Mouse (Mus musculus) MEL (cell line): ENCODE results near the gene Tmtc1. TPM values are rescaled to one million over a fixed set of nuclear protein-coding genes. Genes with fewer than 3 reads are reported as not detected.

Experiments
- DNase-seq: peaks from one replicate; pipeline ENCODE4 v3.0.0; 2011; ENCODE audit warnings: low read depth, low spot score
- H3K27ac ChIP-seq: 2 replicates; pipeline ENCODE4 v1.5.1; 2012; ENCODE audit warnings: low read depth, mild to moderate bottlenecking, control low read depth, low read length, moderate library complexity; ENCODE audit not compliant: control insufficient read depth
- H3K27me3 ChIP-seq, 2 experiments: fragments of 150-350 bp in 1 of 2; sonication (generic) in 1 of 2; 2 replicates each; pipeline ENCODE4 v1.6.1; 2012; ENCODE audit warnings: low read length in 2 of 2, mild to moderate bottlenecking in 2 of 2, improper control_type of control experiment in 1 of 2, moderate library complexity in 1 of 2; ENCODE audit not compliant: insufficient read depth in 2 of 2, control insufficient read depth in 1 of 2
- H3K36me3 ChIP-seq, 2 experiments: 2 replicates each; pipeline ENCODE4 v1.6.1; 2012 to 2014; ENCODE audit warnings: low read length in 2 of 2, improper control_type of control experiment in 1 of 2, inconsistent platforms in 1 of 2, mild to moderate bottlenecking in 1 of 2; ENCODE audit not compliant: insufficient read depth in 2 of 2, control insufficient read depth in 1 of 2
- H3K4me1 ChIP-seq, 2 experiments: fragments of 150-350 bp in 1 of 2; sonication (generic) in 1 of 2; 2 replicates each; pipeline ENCODE4 v1.6.1; 2012; ENCODE audit warnings: low read length in 2 of 2, improper control_type of control experiment in 1 of 2, mild to moderate bottlenecking in 1 of 2; ENCODE audit not compliant: insufficient read depth in 2 of 2, control insufficient read depth in 1 of 2
- H3K4me3 ChIP-seq, 2 experiments: fragments of 150-350 bp in 1 of 2; sonication (generic) in 1 of 2; 2 replicates each; pipeline ENCODE4 v1.5.1; 2012; ENCODE audit warnings: low read depth in 2 of 2, low read length in 2 of 2, mild to moderate bottlenecking in 2 of 2, moderate library complexity in 2 of 2, control low read depth in 1 of 2, improper control_type of control experiment in 1 of 2; ENCODE audit not compliant: control insufficient read depth in 1 of 2, insufficient read depth in 1 of 2
- H3K79me2 ChIP-seq: 2 replicates; pipeline ENCODE4 v1.6.1; 2012; ENCODE audit warnings: mild to moderate bottlenecking, low read length, moderate library complexity; ENCODE audit not compliant: control insufficient read depth, poor library complexity, insufficient read depth
- H3K9ac ChIP-seq: 2 replicates; pipeline ENCODE4 v1.6.1; 2012; ENCODE audit warnings: low read depth, mild to moderate bottlenecking, control low read depth, low read length, moderate library complexity; ENCODE audit not compliant: control insufficient read depth, poor library complexity, severe bottlenecking
- H3K9me3 ChIP-seq: fragments of 150-350 bp; sonication (generic); replicated peaks from 2 replicates; pipeline ENCODE4 v1.6.1; 2012; ENCODE audit warnings: mild to moderate bottlenecking, low read length, improper control_type of control experiment, moderate library complexity; ENCODE audit not compliant: insufficient read depth
- BHLHE40 ChIP-seq: IDR thresholded peaks from 2 replicates; pipeline ENCODE4 v1.6.1; 2012; ENCODE audit warnings: low read depth, mild to moderate bottlenecking, inconsistent platforms, low read length, improper control_type of control experiment, borderline replicate concordance
- CHD1 ChIP-seq: IDR thresholded peaks from 2 replicates; pipeline ENCODE4 v1.6.1; 2012; ENCODE audit warnings: low read depth, mild to moderate bottlenecking, inconsistent platforms, low read length, improper control_type of control experiment
- CHD2 ChIP-seq: IDR thresholded peaks from 2 replicates; pipeline ENCODE4 v1.6.1; 2011; ENCODE audit warnings: low read length, improper control_type of control experiment
- CTCF ChIP-seq, 3 experiments: IDR thresholded peaks in 2 of 3; conservative IDR thresholded peaks in 1 of 3; 2 replicates each; pipeline ENCODE4 v1.5.1; 2011 to 2012; ENCODE audit warnings: low read length in 3 of 3, low read depth in 2 of 3, mild to moderate bottlenecking in 2 of 3, improper control_type of control experiment in 1 of 3, inconsistent platforms in 1 of 3, mixed read lengths in 1 of 3, moderate library complexity in 1 of 3; ENCODE audit not compliant: control insufficient read depth in 1 of 3, insufficient read depth in 1 of 3, poor library complexity in 1 of 3, severe bottlenecking in 1 of 3
- ELF1 ChIP-seq: IDR thresholded peaks from 2 replicates; pipeline ENCODE4 v1.6.1; 2014; ENCODE audit warnings: low read depth, mild to moderate bottlenecking, inconsistent platforms, low read length, improper control_type of control experiment, moderate library complexity
- EP300 ChIP-seq, 2 experiments: IDR thresholded peaks; 2 replicates each; pipeline ENCODE4 v1.6.1; 2011; ENCODE audit warnings: improper control_type of control experiment in 2 of 2, low read length in 2 of 2, low read depth in 1 of 2, mild to moderate bottlenecking in 1 of 2
- ETS1 ChIP-seq: IDR thresholded peaks from 2 replicates; pipeline ENCODE4 v1.6.1; 2012; ENCODE audit warnings: low read depth, mild to moderate bottlenecking, inconsistent platforms, low read length, improper control_type of control experiment, moderate library complexity
- GABPA ChIP-seq: IDR thresholded peaks from 2 replicates; pipeline ENCODE4 v1.6.1; 2012; ENCODE audit warnings: low read depth, mild to moderate bottlenecking, inconsistent platforms, low read length, improper control_type of control experiment, moderate library complexity
- GATA1 ChIP-seq: IDR thresholded peaks from 2 replicates; pipeline ENCODE4 v1.6.1; 2011; ENCODE audit warnings: low read depth, low read length, improper control_type of control experiment
- JUND ChIP-seq: IDR thresholded peaks from 2 replicates; pipeline ENCODE4 v1.6.1; 2011; ENCODE audit warnings: low read depth, mild to moderate bottlenecking, improper control_type of control experiment, low read length
- KAT2A ChIP-seq: conservative IDR thresholded peaks from 2 replicates; pipeline ENCODE4 v1.6.1; 2012; ENCODE audit warnings: low read depth, low read length, improper control_type of control experiment, inconsistent platforms
- MYB ChIP-seq: IDR thresholded peaks from 2 replicates; pipeline ENCODE4 v1.6.1; 2011; ENCODE audit warnings: mild to moderate bottlenecking, low read depth, low read length, improper control_type of control experiment
- NELFE ChIP-seq: IDR thresholded peaks from 2 replicates; pipeline ENCODE4 v1.6.1; 2011; ENCODE audit warnings: low read depth, low read length, improper control_type of control experiment
- POLR2A ChIP-seq, 2 experiments: IDR thresholded peaks; 2 replicates each; pipeline ENCODE4 v1.6.1; 2011 to 2012; ENCODE audit warnings: low read length in 2 of 2, mild to moderate bottlenecking in 2 of 2, control low read depth in 1 of 2, improper control_type of control experiment in 1 of 2, low read depth in 1 of 2, moderate library complexity in 1 of 2; ENCODE audit not compliant: control insufficient read depth in 1 of 2, insufficient read depth in 1 of 2, poor library complexity in 1 of 2
- RCOR1 ChIP-seq: IDR thresholded peaks from 2 replicates; pipeline ENCODE4 v1.6.1; 2012; ENCODE audit warnings: low read depth, mild to moderate bottlenecking, inconsistent platforms, low read length, improper control_type of control experiment
- SIN3A ChIP-seq: IDR thresholded peaks from 2 replicates; pipeline ENCODE4 v1.6.1; 2012; ENCODE audit warnings: low read length, improper control_type of control experiment, inconsistent platforms
- TCF12 ChIP-seq: IDR thresholded peaks from 2 replicates; pipeline ENCODE4 v1.6.1; 2014; ENCODE audit warnings: low read depth, mild to moderate bottlenecking, inconsistent platforms, low read length, improper control_type of control experiment, moderate library complexity
- UBTF ChIP-seq: IDR thresholded peaks from 2 replicates; pipeline ENCODE4 v1.6.1; 2012; ENCODE audit warnings: low read depth, mild to moderate bottlenecking, inconsistent platforms, low read length, improper control_type of control experiment, moderate library complexity, borderline replicate concordance; ENCODE audit not compliant: insufficient read depth
- USF1 ChIP-seq: IDR thresholded peaks from 2 replicates; pipeline ENCODE4 v1.6.1; 2014; ENCODE audit warnings: low read depth, mild to moderate bottlenecking, inconsistent platforms, low read length, improper control_type of control experiment, moderate library complexity
- ZC3H11A ChIP-seq: IDR thresholded peaks from 2 replicates; pipeline ENCODE4 v1.6.1; 2012; ENCODE audit warnings: low read depth, mild to moderate bottlenecking, inconsistent platforms, low read length, improper control_type of control experiment
- ZNF384 ChIP-seq: IDR thresholded peaks from 2 replicates; pipeline ENCODE4 v1.6.1; 2012; ENCODE audit warnings: low read depth, mild to moderate bottlenecking, inconsistent platforms, low read length, improper control_type of control experiment
- polyA plus RNA-seq, 2 experiments: library from polyadenylated mRNA; stranded (reverse) in 1 of 2; unstranded in 1 of 2; fragments of >175 nt in 1 of 2; fragments of >200 nt in 1 of 2; gene quantifications; 2 replicates each; pipeline versions ENCODE4 v1.2.1 to v1.2.4; 2012; ENCODE audit warnings: low replicate concordance in 2 of 2, low read depth in 1 of 2; ENCODE audit not compliant: insufficient read length in 2 of 2, insufficient read depth in 1 of 2, missing spikeins in 1 of 2
- total RNA-seq: library from RNA; depleted of rRNA; stranded (reverse); fragments of 300-350 nt; gene quantifications from 2 replicates; pipeline ENCODE4 v1.2.3, GENCODE M21; 2012

Tmtc1 gene
- total and polyA plus RNA-seq, 3 experiments = 0.03 TPM; not detected in 2

DNA sequence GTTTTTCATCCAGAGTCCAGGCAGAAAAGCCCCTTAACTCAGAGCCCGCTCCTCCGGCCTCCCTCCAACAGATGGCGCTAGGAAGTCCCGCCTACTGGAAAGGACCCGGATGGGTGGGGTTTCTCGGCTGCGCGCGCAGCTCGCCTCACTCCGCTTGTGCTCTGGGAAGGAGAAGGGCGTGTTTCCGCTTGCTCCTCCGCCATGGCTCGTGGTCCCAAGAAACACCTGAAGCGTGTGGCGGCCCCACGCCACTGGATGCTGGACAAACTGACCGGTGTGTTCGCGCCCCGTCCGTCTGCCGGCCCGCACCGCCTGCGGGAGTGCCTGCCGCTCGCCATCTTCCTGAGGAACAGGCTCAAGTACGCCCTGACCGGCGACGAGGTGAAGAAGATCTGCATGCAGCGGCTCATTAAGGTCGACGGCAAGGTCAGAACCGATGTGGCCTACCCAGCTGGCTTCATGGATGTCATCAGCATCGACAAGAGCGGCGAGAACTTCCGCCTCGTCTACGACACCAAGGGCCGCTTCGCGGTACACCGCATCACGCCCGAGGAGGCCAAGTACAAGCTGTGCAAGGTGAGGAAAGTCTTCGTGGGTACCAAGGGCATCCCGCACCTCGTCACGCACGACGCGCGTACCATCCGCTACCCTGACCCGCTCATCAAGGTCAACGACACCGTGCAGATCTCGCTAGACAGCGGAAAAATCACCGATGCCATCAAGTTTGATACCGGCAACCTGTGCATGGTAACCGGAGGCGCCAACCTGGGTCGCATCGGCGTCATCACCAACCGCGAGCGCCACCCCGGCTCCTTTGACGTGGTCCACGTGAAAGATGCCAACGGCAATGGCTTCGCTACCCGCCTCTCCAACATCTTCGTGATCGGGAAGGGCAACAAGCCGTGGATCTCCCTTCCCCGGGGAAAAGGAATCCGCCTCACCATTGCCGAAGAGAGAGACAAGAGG lies 89.4 kb downstream of the Tmtc1 start:
- Histone ChIP-seq H3K79me2 (no peaks in the 10 kb centered on the region), H3K27ac (no peak overlapping the region), H3K9me3 (no peaks in the 10 kb centered on the region), H3K4me3 (no peak overlapping the region)
- TF ChIP-seq BHLHE40 (no peak), SIN3A (no peak), JUND (no peak), EP300 (IDR thresholded peaks at IDR 0.05; ENCODE audit: low read depth in 1 of 2, low read length in 2 of 2) (no peak), CHD2 (no peak), KAT2A (no peak), POLR2A (IDR thresholded peaks at IDR 0.05; ENCODE audit: control insufficient read depth in 1 of 2, insufficient read depth in 1 of 2, low read depth in 1 of 2, low read length in 2 of 2, poor library complexity in 1 of 2) (no peak), TCF12 (no peak)
- TF ChIP-seq, all 39 proteins: peak for 0
- Histone ChIP-seq H3K4me1 (no peaks in the 10 kb centered on the region), H3K27me3 (no peaks in the 10 kb centered on the region), H3K9ac (no peak overlapping the region), H3K36me3 (no peaks in the 10 kb centered on the region)
- no peak for DNase-seq

DNA sequence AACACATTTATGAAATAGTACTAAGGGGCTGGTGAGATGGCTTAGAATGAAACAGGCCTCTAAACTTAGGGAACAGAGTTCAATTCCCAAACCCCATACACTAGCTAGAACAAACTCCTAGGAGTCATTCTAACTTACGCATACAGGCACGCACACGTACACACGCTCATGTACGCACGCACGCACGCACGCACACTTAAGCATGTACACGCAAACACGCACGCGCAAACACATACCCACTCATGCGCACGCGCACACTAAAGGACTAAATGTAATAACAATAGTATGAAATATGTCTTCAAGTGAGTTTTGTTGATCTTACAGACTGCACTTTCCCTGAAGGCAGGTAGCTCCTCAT lies 90.1 kb downstream of the Tmtc1 start:
- no peak for DNase-seq

DNA sequence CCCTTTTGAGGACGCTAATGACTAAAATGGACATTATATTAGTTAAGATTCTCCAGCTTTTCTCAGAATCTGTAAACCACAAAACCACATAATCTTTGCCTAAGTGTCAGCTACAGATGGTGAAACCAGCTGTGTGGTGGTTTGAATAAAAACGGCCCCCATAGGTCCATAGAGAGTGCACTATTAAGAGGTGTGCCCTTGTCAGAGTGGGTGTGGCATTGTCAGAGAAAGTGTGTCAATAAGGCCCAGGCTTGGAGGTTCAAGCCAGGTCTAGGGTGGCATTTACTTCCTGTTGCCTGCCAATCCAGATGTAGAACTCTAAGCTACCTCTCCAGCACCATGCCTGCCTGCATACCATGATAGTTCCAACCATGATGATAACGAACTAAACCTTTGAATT lies 99.2 kb downstream of the Tmtc1 start:
- no peak for TF ChIP-seq USF1
- TF ChIP-seq CHD2 = no peak
- TF ChIP-seq MYB = no peak
- TF ChIP-seq ELF1 = no peak
- no peaks in the 10 kb centered on the region for H3K4me1 ChIP-seq
- no peaks in the 10 kb centered on the region for H3K79me2 ChIP-seq
- no peaks in the 10 kb centered on the region for H3K9me3 ChIP-seq
- no peaks in the 10 kb centered on the region for H3K27me3 ChIP-seq
- H3K9ac ChIP-seq = no peak overlapping the region
- no peaks in the 10 kb centered on the region for H3K36me3 ChIP-seq
- no peak overlapping the region for H3K27ac ChIP-seq
- DNase-seq = no peak
- no peak overlapping the region for H3K4me3 ChIP-seq

More for the DNA sequence above, 90.1 kb downstream of the Tmtc1 start:
- TF ChIP-seq RCOR1 (no peak), GABPA (no peak), JUND (no peak), CHD2 (no peak), NELFE (no peak), GATA1 (no peak), UBTF (no peak), ZC3H11A (no peak), ETS1 (no peak), CTCF (IDR thresholded peaks at IDR 0.05 in 2 of 3, conservative IDR thresholded peaks at IDR 0.05 in 1 of 3; ENCODE audit: control insufficient read depth in 1 of 3, insufficient read depth in 1 of 3, low read depth in 2 of 3, low read length in 3 of 3, poor library complexity in 1 of 3, severe bottlenecking in 1 of 3) (no peak), ZNF384 (no peak), EP300 (IDR thresholded peaks at IDR 0.05; ENCODE audit: low read depth in 1 of 2, low read length in 2 of 2) (no peak), BHLHE40 (no peak), CHD1 (no peak)
- no peaks in the 10 kb centered on the region for H3K9me3 ChIP-seq
- no peaks in the 10 kb centered on the region for H3K27me3 ChIP-seq
- H3K4me3 ChIP-seq = no peak overlapping the region
- no peak overlapping the region for H3K27ac ChIP-seq
- H3K9ac ChIP-seq = no peak overlapping the region
- no peaks in the 10 kb centered on the region for H3K79me2 ChIP-seq
- H3K4me1 ChIP-seq = no peaks in the 10 kb centered on the region
- no peaks in the 10 kb centered on the region for H3K36me3 ChIP-seq
